Mouse (Mus musculus): ENCODE data around the gene Ms4a6d. TPM values are rescaled to one million over a fixed set of nuclear protein-coding genes. Genes with fewer than 3 reads are reported as not detected.
"Not testable (repeated sequence)": the region's sequence is repeated elsewhere in the genome, so short reads cannot be mapped to it uniquely, and the experiment has no call there.

Ms4a6d gene
- polyA plus RNA-seq, 1 experiment from 2014 or later, result 4.5 TPM

GRCm38 (mm10) chr19:11601349-11601748 is 3.3 kb downstream of the Ms4a6d start:
- no peak overlapping the region for H3K4me3 ChIP-seq (ENCODE audit: low read depth, low read length)
- no peak overlapping the region for H3K4me2 ChIP-seq
- no peaks in the 10 kb centered on the region for H3K4me1 ChIP-seq (ENCODE audit: control insufficient read depth, insufficient read depth, low read length)
- WGBS, result 93% methylated on average over 3 of the region's 3 CpGs
- no peaks in the 10 kb centered on the region for H3K9me3 ChIP-seq (ENCODE audit: control insufficient read depth, low read length)
- H3K9ac ChIP-seq (ENCODE audit: low read length), result no peak overlapping the region
- no peak overlapping the region for H3K27ac ChIP-seq (ENCODE audit: low read depth, low read length)
- H3K27me3 ChIP-seq (ENCODE audit: control insufficient read depth, insufficient read depth, low read length), result no peaks in the 10 kb centered on the region
- DNase-seq (ENCODE audit: low spot score, missing footprints) (no peak), ATAC-seq (ENCODE audit: low FRiP score) (no peak)
- H3K36me3 ChIP-seq (ENCODE audit: control insufficient read depth, insufficient read depth, low read length), result no peaks in the 10 kb centered on the region

GRCm38 (mm10) chr19:11589891-11590449 is 14.7 kb downstream of the Ms4a6d start:
- no peak overlapping the region for H3K4me2 ChIP-seq
- WGBS, result 75% methylated on average over 2 of the region's 2 CpGs
- H3K4me1 ChIP-seq (ENCODE audit: control insufficient read depth, insufficient read depth, low read length), result no peaks in the 10 kb centered on the region
- H3K9me3 ChIP-seq (ENCODE audit: control insufficient read depth, low read length), result no peaks in the 10 kb centered on the region
- no peaks in the 10 kb centered on the region for H3K36me3 ChIP-seq (ENCODE audit: control insufficient read depth, insufficient read depth, low read length)
- no peak for DNase-seq (ENCODE audit: low spot score, missing footprints)
- no peak overlapping the region for H3K9ac ChIP-seq (ENCODE audit: low read length)
- H3K27me3 ChIP-seq (ENCODE audit: control insufficient read depth, insufficient read depth, low read length), result no peaks in the 10 kb centered on the region
- no peak for ATAC-seq (ENCODE audit: low FRiP score)
- H3K27ac ChIP-seq (ENCODE audit: low read depth, low read length), result no peak overlapping the region
- H3K4me3 ChIP-seq (ENCODE audit: low read depth, low read length), result no peak overlapping the region

- no peak for DNase-seq (ENCODE audit: low spot score, missing footprints)
- ATAC-seq (ENCODE audit: low FRiP score), result no peak
- Histone ChIP-seq H3K4me3 (ENCODE audit: low read depth, low read length) (no peak overlapping the region), H3K4me1 (ENCODE audit: control insufficient read depth, insufficient read depth, low read length) (no peaks in the 10 kb centered on the region), H3K9ac (ENCODE audit: low read length) (no peak overlapping the region), H3K27ac (ENCODE audit: low read depth, low read length) (no peak overlapping the region), H3K36me3 (ENCODE audit: control insufficient read depth, insufficient read depth, low read length) (no peaks in the 10 kb centered on the region), H3K27me3 (ENCODE audit: control insufficient read depth, insufficient read depth, low read length) (no peaks in the 10 kb centered on the region), H3K9me3 (ENCODE audit: control insufficient read depth, low read length) (no peaks in the 10 kb centered on the region), H3K4me2 (no peak overlapping the region)
- 76% methylated on average over 4 of the region's 4 CpGs for WGBS
Measured at GRCm38 (mm10) chr19:11589205-11589604, 15.4 kb downstream of the Ms4a6d start.

- Histone ChIP-seq H3K36me3 (ENCODE audit: control insufficient read depth, insufficient read depth, low read length) (no peaks in the 10 kb centered on the region), H3K9me3 (ENCODE audit: control insufficient read depth, low read length) (no peaks in the 10 kb centered on the region), H3K4me1 (ENCODE audit: control insufficient read depth, insufficient read depth, low read length) (no peaks in the 10 kb centered on the region), H3K27me3 (ENCODE audit: control insufficient read depth, insufficient read depth, low read length) (no peaks in the 10 kb centered on the region), H3K4me3 (ENCODE audit: low read depth, low read length) (no peak overlapping the region), H3K27ac (ENCODE audit: low read depth, low read length) (no peak overlapping the region), H3K9ac (ENCODE audit: low read length) (no peak overlapping the region), H3K4me2 (no peak overlapping the region)
- DNase-seq (ENCODE audit: low spot score, missing footprints), result no peak
- WGBS, result 89% methylated on average over 8 of the region's 8 CpGs
- no peak for ATAC-seq (ENCODE audit: low FRiP score)
Measured at GRCm38 (mm10) chr19:11574965-11575364, 29.7 kb downstream of the Ms4a6d start.

- not testable (repeated sequence) for H3K4me2 ChIP-seq; H3K9ac ChIP-seq (ENCODE audit: low read length); DNase-seq (ENCODE audit: low spot score, missing footprints); H3K4me1 ChIP-seq (ENCODE audit: control insufficient read depth, insufficient read depth, low read length); H3K36me3 ChIP-seq (ENCODE audit: control insufficient read depth, insufficient read depth, low read length); H3K27ac ChIP-seq (ENCODE audit: low read depth, low read length); H3K4me3 ChIP-seq (ENCODE audit: low read depth, low read length); H3K9me3 ChIP-seq (ENCODE audit: control insufficient read depth, low read length); H3K27me3 ChIP-seq (ENCODE audit: control insufficient read depth, insufficient read depth, low read length); ATAC-seq (ENCODE audit: low FRiP score)
Measured at GRCm38 (mm10) chr19:11559560-11559959, 45.1 kb downstream of the Ms4a6d start.

- ATAC-seq (ENCODE audit: low FRiP score), result no peak
Measured at GRCm38 (mm10) chr19:11554726-11555125, 49.9 kb downstream of the Ms4a6d start.

GRCm38 (mm10) chr19:11547911-11548310 is 56.7 kb downstream of the Ms4a6d start:
- H3K9ac ChIP-seq (ENCODE audit: low read length), result no peak overlapping the region
- DNase-seq (ENCODE audit: low spot score, missing footprints) (no peak), ATAC-seq (ENCODE audit: low FRiP score) (no peak)
- no peaks in the 10 kb centered on the region for H3K27me3 ChIP-seq (ENCODE audit: control insufficient read depth, insufficient read depth, low read length)
- no peaks in the 10 kb centered on the region for H3K4me1 ChIP-seq (ENCODE audit: control insufficient read depth, insufficient read depth, low read length)
- no peaks in the 10 kb centered on the region for H3K36me3 ChIP-seq (ENCODE audit: control insufficient read depth, insufficient read depth, low read length)
- no peaks in the 10 kb centered on the region for H3K9me3 ChIP-seq (ENCODE audit: control insufficient read depth, low read length)
- no peak overlapping the region for H3K4me3 ChIP-seq (ENCODE audit: low read depth, low read length)
- no peak overlapping the region for H3K27ac ChIP-seq (ENCODE audit: low read depth, low read length)
- H3K4me2 ChIP-seq, result no peak overlapping the region

More at GRCm38 (mm10) chr19:11554726-11555125, 49.9 kb downstream of the Ms4a6d start:
- Histone ChIP-seq H3K4me2 (no peak overlapping the region), H3K4me3 (ENCODE audit: low read depth, low read length) (no peak overlapping the region), H3K36me3 (ENCODE audit: control insufficient read depth, insufficient read depth, low read length) (no peaks in the 10 kb centered on the region), H3K27me3 (ENCODE audit: control insufficient read depth, insufficient read depth, low read length) (no peaks in the 10 kb centered on the region), H3K4me1 (ENCODE audit: control insufficient read depth, insufficient read depth, low read length) (no peaks in the 10 kb centered on the region), H3K9ac (ENCODE audit: low read length) (no peak overlapping the region), H3K27ac (ENCODE audit: low read depth, low read length) (no peak overlapping the region), H3K9me3 (ENCODE audit: control insufficient read depth, low read length) (no peaks in the 10 kb centered on the region)
- no peak for DNase-seq (ENCODE audit: low spot score, missing footprints)
- 84% methylated on average over 5 of the region's 5 CpGs for WGBS

- not testable (repeated sequence) for H3K9me3 ChIP-seq (ENCODE audit: control insufficient read depth, low read length); H3K9ac ChIP-seq (ENCODE audit: low read length); H3K27ac ChIP-seq (ENCODE audit: low read depth, low read length); ATAC-seq (ENCODE audit: low FRiP score); H3K4me2 ChIP-seq; H3K4me3 ChIP-seq (ENCODE audit: low read depth, low read length); H3K4me1 ChIP-seq (ENCODE audit: control insufficient read depth, insufficient read depth, low read length); DNase-seq (ENCODE audit: low spot score, missing footprints); H3K27me3 ChIP-seq (ENCODE audit: control insufficient read depth, insufficient read depth, low read length); H3K36me3 ChIP-seq (ENCODE audit: control insufficient read depth, insufficient read depth, low read length)
- 83% methylated on average over 2 of the region's 2 CpGs for WGBS
Measured at GRCm38 (mm10) chr19:11544383-11544782, 60.3 kb downstream of the Ms4a6d start.

GRCm38 (mm10) chr19:11540166-11540821 is 64.4 kb downstream of the Ms4a6d start:
- not testable (repeated sequence) for ATAC-seq (ENCODE audit: low FRiP score); H3K9ac ChIP-seq (ENCODE audit: low read length); H3K36me3 ChIP-seq (ENCODE audit: control insufficient read depth, insufficient read depth, low read length); H3K4me1 ChIP-seq (ENCODE audit: control insufficient read depth, insufficient read depth, low read length); H3K27me3 ChIP-seq (ENCODE audit: control insufficient read depth, insufficient read depth, low read length); DNase-seq (ENCODE audit: low spot score, missing footprints); H3K9me3 ChIP-seq (ENCODE audit: control insufficient read depth, low read length); H3K27ac ChIP-seq (ENCODE audit: low read depth, low read length); H3K4me2 ChIP-seq; H3K4me3 ChIP-seq (ENCODE audit: low read depth, low read length)
- 97% methylated on average over 1 of the region's 1 CpGs for WGBS
